Mouse (Mus musculus) MEL (cell line): ENCODE data around the gene Snrpa. TPM values are rescaled to one million over a fixed set of nuclear protein-coding genes. Genes with fewer than 3 reads are reported as not detected.

Experiments used
- DNase-seq: peaks from one replicate; pipeline ENCODE4 v3.0.0; 2011; ENCODE audit warnings: low read depth, low spot score
- H3K27ac ChIP-seq: 2 replicates; pipeline ENCODE4 v1.5.1; 2012; ENCODE audit warnings: low read depth, mild to moderate bottlenecking, control low read depth, low read length, moderate library complexity; ENCODE audit not compliant: control insufficient read depth
- H3K27me3 ChIP-seq, 2 experiments: fragments of 150-350 bp in 1 of 2; sonication (generic) in 1 of 2; 2 replicates each; pipeline ENCODE4 v1.6.1; 2012; ENCODE audit warnings: low read length in 2 of 2, mild to moderate bottlenecking in 2 of 2, improper control_type of control experiment in 1 of 2, moderate library complexity in 1 of 2; ENCODE audit not compliant: insufficient read depth in 2 of 2, control insufficient read depth in 1 of 2
- H3K36me3 ChIP-seq, 2 experiments: 2 replicates each; pipeline ENCODE4 v1.6.1; 2012 to 2014; ENCODE audit warnings: low read length in 2 of 2, improper control_type of control experiment in 1 of 2, inconsistent platforms in 1 of 2, mild to moderate bottlenecking in 1 of 2; ENCODE audit not compliant: insufficient read depth in 2 of 2, control insufficient read depth in 1 of 2
- H3K4me1 ChIP-seq, 2 experiments: fragments of 150-350 bp in 1 of 2; sonication (generic) in 1 of 2; 2 replicates each; pipeline ENCODE4 v1.6.1; 2012; ENCODE audit warnings: low read length in 2 of 2, improper control_type of control experiment in 1 of 2, mild to moderate bottlenecking in 1 of 2; ENCODE audit not compliant: insufficient read depth in 2 of 2, control insufficient read depth in 1 of 2
- H3K4me3 ChIP-seq, 2 experiments: fragments of 150-350 bp in 1 of 2; sonication (generic) in 1 of 2; 2 replicates each; pipeline ENCODE4 v1.5.1; 2012; ENCODE audit warnings: low read depth in 2 of 2, low read length in 2 of 2, mild to moderate bottlenecking in 2 of 2, moderate library complexity in 2 of 2, control low read depth in 1 of 2, improper control_type of control experiment in 1 of 2; ENCODE audit not compliant: control insufficient read depth in 1 of 2, insufficient read depth in 1 of 2
- H3K79me2 ChIP-seq: 2 replicates; pipeline ENCODE4 v1.6.1; 2012; ENCODE audit warnings: mild to moderate bottlenecking, low read length, moderate library complexity; ENCODE audit not compliant: control insufficient read depth, poor library complexity, insufficient read depth
- H3K9ac ChIP-seq: 2 replicates; pipeline ENCODE4 v1.6.1; 2012; ENCODE audit warnings: low read depth, mild to moderate bottlenecking, control low read depth, low read length, moderate library complexity; ENCODE audit not compliant: control insufficient read depth, poor library complexity, severe bottlenecking
- H3K9me3 ChIP-seq: fragments of 150-350 bp; sonication (generic); replicated peaks from 2 replicates; pipeline ENCODE4 v1.6.1; 2012; ENCODE audit warnings: mild to moderate bottlenecking, low read length, improper control_type of control experiment, moderate library complexity; ENCODE audit not compliant: insufficient read depth
- CTCF ChIP-seq, 3 experiments: IDR thresholded peaks in 2 of 3; conservative IDR thresholded peaks in 1 of 3; 2 replicates each; pipeline ENCODE4 v1.5.1; 2011 to 2012; ENCODE audit warnings: low read length in 3 of 3, low read depth in 2 of 3, mild to moderate bottlenecking in 2 of 3, improper control_type of control experiment in 1 of 3, inconsistent platforms in 1 of 3, mixed read lengths in 1 of 3, moderate library complexity in 1 of 3; ENCODE audit not compliant: control insufficient read depth in 1 of 3, insufficient read depth in 1 of 3, poor library complexity in 1 of 3, severe bottlenecking in 1 of 3
- E2F4 ChIP-seq: IDR thresholded peaks from 2 replicates; pipeline ENCODE4 v1.6.1; 2011; ENCODE audit warnings: low read depth, low read length, improper control_type of control experiment, borderline replicate concordance
- ELF1 ChIP-seq: IDR thresholded peaks from 2 replicates; pipeline ENCODE4 v1.6.1; 2014; ENCODE audit warnings: low read depth, mild to moderate bottlenecking, inconsistent platforms, low read length, improper control_type of control experiment, moderate library complexity
- MAFK ChIP-seq: IDR thresholded peaks from 2 replicates; pipeline ENCODE4 v1.6.1; 2011; ENCODE audit warnings: low read depth, mild to moderate bottlenecking, low read length, improper control_type of control experiment, borderline replicate concordance
- MAZ ChIP-seq: IDR thresholded peaks from 2 replicates; pipeline ENCODE4 v1.6.1; 2012; ENCODE audit warnings: low read depth, mild to moderate bottlenecking, inconsistent platforms, low read length, improper control_type of control experiment
- MEF2A ChIP-seq: IDR thresholded peaks from 2 replicates; pipeline ENCODE4 v1.6.1; 2014; ENCODE audit warnings: low read depth, mild to moderate bottlenecking, inconsistent platforms, low read length, improper control_type of control experiment; ENCODE audit not compliant: poor library complexity, insufficient replicate concordance, severe bottlenecking; ENCODE audit errors: extremely low read depth
- NELFE ChIP-seq: IDR thresholded peaks from 2 replicates; pipeline ENCODE4 v1.6.1; 2011; ENCODE audit warnings: low read depth, low read length, improper control_type of control experiment
- NRF1 ChIP-seq: IDR thresholded peaks from 2 replicates; pipeline ENCODE4 v1.6.1; 2014; ENCODE audit warnings: low read depth, mild to moderate bottlenecking, inconsistent platforms, low read length, improper control_type of control experiment, moderate library complexity; ENCODE audit not compliant: poor library complexity, insufficient read depth, severe bottlenecking
- POLR2AphosphoS5 ChIP-seq: IDR thresholded peaks from 2 replicates; pipeline ENCODE4 v1.6.1; 2012; ENCODE audit warnings: low read depth, borderline replicate concordance, mild to moderate bottlenecking, inconsistent platforms, low read length, moderate library complexity, mixed read lengths
- RAD21 ChIP-seq: IDR thresholded peaks from 2 replicates; pipeline ENCODE4 v1.6.1; 2011; ENCODE audit warnings: mild to moderate bottlenecking, low read depth, low read length, improper control_type of control experiment
- SIN3A ChIP-seq: IDR thresholded peaks from 2 replicates; pipeline ENCODE4 v1.6.1; 2012; ENCODE audit warnings: low read length, improper control_type of control experiment, inconsistent platforms
- TAL1 ChIP-seq: IDR thresholded peaks from 2 replicates; pipeline ENCODE4 v1.6.1; 2012; ENCODE audit warnings: mild to moderate bottlenecking, inconsistent platforms, low read length, moderate library complexity, mixed read lengths
- TCF12 ChIP-seq: IDR thresholded peaks from 2 replicates; pipeline ENCODE4 v1.6.1; 2014; ENCODE audit warnings: low read depth, mild to moderate bottlenecking, inconsistent platforms, low read length, improper control_type of control experiment, moderate library complexity
- USF1 ChIP-seq: IDR thresholded peaks from 2 replicates; pipeline ENCODE4 v1.6.1; 2014; ENCODE audit warnings: low read depth, mild to moderate bottlenecking, inconsistent platforms, low read length, improper control_type of control experiment, moderate library complexity
- ZC3H11A ChIP-seq: IDR thresholded peaks from 2 replicates; pipeline ENCODE4 v1.6.1; 2012; ENCODE audit warnings: low read depth, mild to moderate bottlenecking, inconsistent platforms, low read length, improper control_type of control experiment
- ZKSCAN1 ChIP-seq: IDR thresholded peaks from 2 replicates; pipeline ENCODE4 v1.6.1; 2012; ENCODE audit warnings: low read depth, mild to moderate bottlenecking, inconsistent platforms, low read length, improper control_type of control experiment, moderate library complexity
- polyA plus RNA-seq, 2 experiments: library from polyadenylated mRNA; stranded (reverse) in 1 of 2; unstranded in 1 of 2; fragments of >175 nt in 1 of 2; fragments of >200 nt in 1 of 2; gene quantifications; 2 replicates each; pipeline versions ENCODE4 v1.2.1 to v1.2.4; 2012; ENCODE audit warnings: low replicate concordance in 2 of 2, low read depth in 1 of 2; ENCODE audit not compliant: insufficient read length in 2 of 2, insufficient read depth in 1 of 2, missing spikeins in 1 of 2
- total RNA-seq: library from RNA; depleted of rRNA; stranded (reverse); fragments of 300-350 nt; gene quantifications from 2 replicates; pipeline ENCODE4 v1.2.3, GENCODE M21; 2012

The Snrpa gene
- total and polyA plus RNA-seq, 3 experiments: 128 to 310 TPM; not detected in 1

DNA sequence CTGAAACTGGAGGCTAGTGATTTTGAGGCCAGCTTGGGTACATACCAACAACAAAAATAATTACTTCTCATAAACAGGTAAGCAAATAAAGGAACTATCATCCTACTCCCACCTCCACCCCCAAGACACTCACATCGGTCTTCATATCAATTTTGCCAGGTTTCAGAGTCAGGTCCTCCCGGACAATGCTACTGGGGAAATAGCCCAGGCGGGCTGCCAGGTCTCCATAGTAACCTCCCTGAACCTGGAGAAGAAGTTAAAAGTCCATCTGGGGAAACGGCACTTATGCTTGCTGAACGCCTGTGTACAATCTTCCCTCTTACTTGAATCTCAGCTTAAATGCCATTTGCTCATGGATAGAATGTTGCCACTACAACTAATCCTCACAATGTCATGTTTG, 16.0 kb downstream of the Snrpa start:
- H3K9me3 ChIP-seq: no peaks in the 10 kb centered on the region
- H3K27me3 ChIP-seq: no peaks in the 10 kb centered on the region
- H3K36me3 ChIP-seq: peaks cover 0 to 6% of the 10 kb centered on the region in 2 experiments; a peak in 2 of 4 replicates
- H3K27ac ChIP-seq: no peak overlapping the region
- no peaks in the 10 kb centered on the region; the same call in 1 of the 2 replicates for H3K79me2 ChIP-seq
- H3K4me3 ChIP-seq: no peak overlapping the region
- H3K4me1 ChIP-seq: peaks cover 0 to 12% of the 10 kb centered on the region in 2 experiments; a peak in 3 of 4 replicates
- TF ChIP-seq ELF1 (no peak), ZC3H11A (no peak), SIN3A (no peak), TAL1 (no peak), TCF12 (no peak), CTCF (IDR thresholded peaks at IDR 0.05 in 2 of 3, conservative IDR thresholded peaks at IDR 0.05 in 1 of 3; ENCODE audit: control insufficient read depth in 1 of 3, insufficient read depth in 1 of 3, low read depth in 2 of 3, low read length in 3 of 3, poor library complexity in 1 of 3, severe bottlenecking in 1 of 3) (no peak), ZKSCAN1 (no peak), USF1 (no peak), RAD21 (no peak), POLR2AphosphoS5 (no peak), E2F4 (no peak)
- peak; percentile 27 for DNase-seq
- no peak overlapping the region for H3K9ac ChIP-seq

GRCm38 (mm10) chr7:27179217-27179918, 16.7 kb downstream of the Snrpa start:
- H3K27ac ChIP-seq: peak overlapping the region; percentile 23
- no peaks in the 10 kb centered on the region for H3K27me3 ChIP-seq
- H3K4me1 ChIP-seq: peaks cover 0 to 12% of the 10 kb centered on the region in 2 experiments; a peak in 3 of 4 replicates
- peak overlapping the region; percentile 30 for H3K9ac ChIP-seq
- H3K79me2 ChIP-seq: no peaks in the 10 kb centered on the region; the same call in 1 of the 2 replicates
- peak; percentile 29 for DNase-seq
- H3K4me3 ChIP-seq: peak overlapping the region; percentile 42 to 84
- peaks cover 0 to 6% of the 10 kb centered on the region in 2 experiments; a peak in 2 of 4 replicates for H3K36me3 ChIP-seq
- H3K9me3 ChIP-seq: no peaks in the 10 kb centered on the region
- TF ChIP-seq MAFK (no peak), POLR2AphosphoS5 (no peak), MAZ (no peak), NRF1 (no peak), ZC3H11A (no peak), CTCF (IDR thresholded peaks at IDR 0.05 in 2 of 3, conservative IDR thresholded peaks at IDR 0.05 in 1 of 3; ENCODE audit: control insufficient read depth in 1 of 3, insufficient read depth in 1 of 3, low read depth in 2 of 3, low read length in 3 of 3, poor library complexity in 1 of 3, severe bottlenecking in 1 of 3) (no peak), NELFE (peak; percentile 56; the same call in 1 of the 2 replicates), MEF2A (no peak)
- TF ChIP-seq, all 39 proteins: peak for 1
